Mouse (Mus musculus): Measurements from ENCODE around the gene Slc4a8.

DNA sequence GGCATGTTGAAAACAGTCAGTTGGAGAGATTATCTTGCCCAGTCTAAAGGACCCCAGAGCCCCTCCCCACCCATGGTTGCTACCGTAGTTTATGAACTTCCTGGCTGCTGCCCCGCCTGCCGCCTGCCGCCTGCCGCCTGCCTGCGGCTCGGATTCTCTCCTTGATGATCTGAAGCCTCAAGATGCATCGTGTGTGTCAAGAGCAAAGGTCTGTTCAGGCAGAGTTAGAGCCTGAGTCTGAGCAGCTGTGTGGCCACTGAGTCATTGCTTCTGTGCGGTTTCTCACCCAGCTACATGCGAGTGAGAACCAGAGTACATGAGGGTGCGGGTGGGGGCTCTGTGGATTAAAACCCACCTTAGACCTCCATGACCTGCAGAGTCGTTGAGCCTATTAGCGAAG is 39.4 kb downstream of the Slc4a8 start:
- TF ChIP-seq CTCF (IDR thresholded peaks at IDR 0.05; ENCODE audit: borderline replicate concordance, insufficient read depth, low read depth, low read length): no peak
- TF ChIP-seq POLR2A (IDR thresholded peaks at IDR 0.05; ENCODE audit: borderline replicate concordance, insufficient read depth, low read length): no peak
